Mouse (Mus musculus): ENCODE measurements around the gene Trak1. TPM values are rescaled to one million over a fixed set of nuclear protein-coding genes. Genes with fewer than 3 reads are reported as not detected.

Gene Trak1
- total RNA-seq, 2 experiments from 2014 or later, result 75.7 to 96.6 TPM

DNA sequence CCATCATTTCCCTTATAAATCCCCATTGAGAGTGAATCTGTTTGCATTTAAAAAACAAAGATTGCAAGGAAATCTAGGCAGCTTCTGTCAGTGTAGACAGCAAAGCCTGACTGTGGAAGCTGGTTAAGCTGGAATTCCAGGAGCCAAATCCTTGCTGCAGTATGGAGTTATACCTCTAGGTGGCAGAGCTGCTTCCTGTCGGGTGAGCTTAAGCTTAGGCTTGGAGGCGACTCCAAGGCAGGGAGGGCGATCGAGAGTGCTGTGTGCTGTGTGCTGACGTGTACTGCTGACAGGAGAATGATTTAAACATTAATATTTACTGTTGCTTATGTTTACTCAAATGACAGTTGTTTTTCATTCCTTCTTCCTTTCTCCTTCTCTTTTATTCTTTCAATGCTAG, 95.1 kb downstream of the Trak1 start:
- DNase-seq (ENCODE audit: low spot score in 2 of 2), result peak; percentile 62 to 76

- no peak for DNase-seq (ENCODE audit: low spot score in 2 of 2)
These were observed 95.8 kb downstream of the Trak1 start for GRCm38 (mm10) chr9:121393104-121393503.

DNA sequence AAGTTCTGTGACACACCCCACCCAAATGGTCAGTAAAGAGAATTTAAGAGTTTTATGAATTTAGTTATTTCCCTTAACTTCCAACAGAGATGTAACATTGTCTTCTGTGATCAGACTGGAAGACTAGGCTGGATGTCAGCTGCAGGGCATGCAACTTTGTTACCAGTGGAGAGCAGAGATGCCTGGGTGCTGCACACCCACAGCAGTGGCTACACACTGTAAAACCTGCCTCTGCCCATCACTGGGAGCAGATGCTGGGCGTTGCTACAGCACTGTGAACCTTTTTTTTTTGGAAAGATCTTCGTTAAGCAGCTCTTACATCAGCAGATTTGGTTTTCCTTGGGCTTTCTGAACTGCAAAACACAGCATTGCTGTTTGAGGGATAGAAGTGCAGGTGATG, 97.6 kb downstream of the Trak1 start:
- no peak for DNase-seq (ENCODE audit: low spot score in 2 of 2)

- DNase-seq (ENCODE audit: low spot score in 2 of 2), result no peak
These were observed 98.5 kb downstream of the Trak1 start for GRCm38 (mm10) chr9:121395812-121396211.

GRCm38 (mm10) chr9:121398100-121398760, 100.9 kb downstream of the Trak1 start:
- no peak for DNase-seq (ENCODE audit: low spot score in 2 of 2)

DNA sequence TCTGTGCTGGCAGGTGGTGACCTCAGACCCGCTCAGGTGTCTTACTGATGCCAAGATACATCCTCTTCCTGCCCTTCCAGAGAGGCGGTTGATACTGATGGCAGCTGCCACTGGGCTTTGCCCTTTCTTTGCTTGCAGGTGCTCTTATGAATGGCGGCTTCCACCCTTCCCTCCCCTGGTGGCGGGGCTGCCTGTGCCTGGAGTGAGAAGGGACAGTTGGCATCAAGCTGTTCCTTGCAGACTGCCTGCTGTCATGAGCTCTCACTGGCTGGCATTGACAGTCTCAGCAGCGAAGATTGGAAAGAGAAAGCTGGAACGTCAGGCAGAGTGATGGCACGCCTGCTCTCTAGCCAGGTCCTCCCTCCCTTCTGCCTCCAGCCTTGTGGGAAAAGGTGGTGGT, 101.5 kb downstream of the Trak1 start:
- no peak for DNase-seq (ENCODE audit: low spot score in 2 of 2)

GRCm38 (mm10) chr9:121400608-121401007, 103.3 kb downstream of the Trak1 start:
- no peak for DNase-seq (ENCODE audit: low spot score in 2 of 2)

DNA sequence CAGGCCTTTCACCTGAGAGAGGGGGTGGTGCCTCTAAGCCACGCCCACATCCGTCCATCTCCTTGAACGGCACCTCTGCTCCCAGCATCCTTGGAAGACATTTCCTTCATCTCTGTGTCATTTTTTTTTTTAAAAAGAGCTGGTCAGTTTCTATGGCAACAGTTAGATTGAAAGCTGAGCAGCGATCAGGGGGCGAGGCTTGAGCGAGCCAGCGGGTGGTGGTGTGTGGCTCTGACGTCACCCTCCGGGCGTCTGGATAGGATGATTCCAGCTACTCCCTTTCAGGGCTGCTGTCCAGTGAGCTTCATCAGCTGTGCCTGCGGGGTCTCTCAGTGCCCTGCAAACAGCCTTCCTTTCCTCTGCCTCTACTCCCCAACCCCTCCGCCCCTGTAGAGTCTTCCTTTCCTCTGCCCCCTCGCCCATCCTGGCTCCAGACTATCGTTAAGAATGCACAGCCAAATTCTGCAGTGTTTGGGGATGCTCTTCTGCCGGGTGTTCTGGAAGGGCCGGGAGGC, 105.9 kb downstream of the Trak1 start:
- DNase-seq (ENCODE audit: low spot score in 2 of 2), result peak in 1 of 2 experiments; percentile 42

GRCm38 (mm10) chr9:121403699-121404098, 106.4 kb downstream of the Trak1 start:
- DNase-seq (ENCODE audit: low spot score in 2 of 2), result no peak

DNA sequence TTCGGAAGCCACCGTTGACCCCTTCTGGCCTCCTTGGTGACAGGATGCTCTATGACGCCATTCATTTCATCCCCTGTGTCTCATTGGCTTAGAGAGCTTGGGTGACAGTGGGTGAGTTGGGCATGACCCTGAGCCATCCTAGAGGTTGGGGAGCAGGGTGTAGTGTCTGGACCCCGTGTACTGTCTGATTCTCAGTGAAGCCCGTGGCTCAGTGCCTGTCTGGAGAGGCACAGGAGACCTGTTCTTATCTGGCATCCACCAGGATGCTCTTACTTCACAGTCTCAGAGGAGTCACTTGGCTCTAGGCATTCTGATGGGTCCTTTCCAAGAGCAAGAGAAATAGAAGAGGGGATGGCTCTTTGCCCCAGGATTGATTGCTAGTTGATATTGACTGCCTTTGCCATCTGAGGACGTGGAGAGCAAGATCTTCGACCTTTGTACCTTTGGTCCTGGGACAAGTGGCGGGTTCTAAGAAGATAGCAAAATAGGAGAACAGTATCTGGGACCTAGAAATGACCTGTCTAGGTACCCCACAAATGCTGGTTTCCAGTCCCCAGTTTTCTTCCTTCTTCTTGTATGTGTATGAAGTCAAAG, 107.9 kb downstream of the Trak1 start:
- DNase-seq (ENCODE audit: low spot score in 2 of 2), result no peak

GRCm38 (mm10) chr9:121405792-121406191, 108.5 kb downstream of the Trak1 start:
- DNase-seq (ENCODE audit: low spot score in 2 of 2), result no peak

DNA sequence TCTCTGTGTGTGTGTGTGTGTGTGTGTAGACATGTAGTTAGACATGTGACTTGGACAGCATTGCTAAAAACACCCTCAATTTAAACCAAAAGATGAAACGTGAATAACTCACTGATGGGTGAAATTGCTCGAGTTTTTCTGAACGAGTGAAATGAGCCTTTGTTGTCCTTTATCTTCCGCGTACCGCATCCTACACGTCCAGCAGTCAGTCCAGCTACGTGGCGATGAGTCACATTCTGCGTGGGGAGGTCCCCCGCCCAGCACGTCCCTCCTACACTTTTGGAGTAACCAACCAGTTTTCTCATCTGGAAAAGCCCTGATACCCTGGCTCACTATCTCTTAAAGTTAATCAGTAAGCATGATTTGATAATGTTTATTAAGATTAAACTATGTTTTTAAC, 116.9 kb downstream of the Trak1 start:
- no peak for DNase-seq (ENCODE audit: low spot score in 2 of 2)

DNA sequence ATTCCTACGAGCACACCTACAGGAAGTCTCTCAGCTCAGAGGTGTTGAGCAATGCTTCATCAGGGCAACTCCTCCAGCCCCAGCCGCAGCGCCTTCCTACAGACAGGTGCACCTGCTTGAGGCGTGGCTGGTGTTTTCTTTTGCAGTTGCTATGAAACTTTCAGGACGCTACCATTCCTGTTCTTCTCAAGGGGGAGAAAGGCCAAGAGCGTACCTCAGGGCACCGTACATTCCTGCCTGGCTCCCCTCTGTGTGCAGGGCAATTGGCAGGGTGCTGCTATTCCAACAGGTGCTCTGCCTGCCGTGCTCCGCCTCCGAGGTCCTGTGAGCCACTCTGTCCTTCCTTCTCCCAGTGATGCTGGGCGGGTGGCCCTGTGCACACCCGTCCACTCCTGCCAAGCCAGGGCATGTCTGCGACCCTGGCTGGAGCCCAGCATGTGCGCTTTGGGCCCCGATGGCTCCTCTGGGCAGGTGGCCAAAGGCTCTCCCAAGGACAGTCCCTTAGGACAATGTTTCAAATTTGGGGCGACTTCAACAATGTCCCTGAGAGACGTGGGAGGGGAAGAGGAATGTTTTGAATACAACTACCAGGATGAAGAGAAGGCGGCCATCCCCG, 118.4 kb downstream of the Trak1 start:
- DNase-seq (ENCODE audit: low spot score in 2 of 2), result peak; percentile 58 to 74

DNA sequence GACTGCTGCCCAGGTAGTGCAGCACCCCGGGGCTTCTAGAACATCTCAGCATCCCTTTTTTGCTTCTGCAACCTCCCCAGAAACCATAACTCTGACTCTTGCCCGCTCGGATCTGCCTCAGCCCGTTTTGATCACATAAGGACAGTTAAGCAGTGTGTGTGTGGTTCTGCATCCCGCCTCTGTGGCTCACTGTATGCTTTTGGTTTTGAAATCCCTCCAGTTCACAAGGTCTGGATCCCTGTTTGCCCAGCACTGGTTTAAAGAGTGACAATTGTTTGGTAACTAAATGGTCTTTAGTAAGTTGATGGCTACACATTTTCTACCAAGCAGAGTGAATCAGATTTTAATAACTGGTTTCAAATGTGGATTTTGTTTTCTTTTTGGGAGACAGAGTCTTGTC, 119.2 kb downstream of the Trak1 start:
- no peak for DNase-seq (ENCODE audit: low spot score in 2 of 2)

DNA sequence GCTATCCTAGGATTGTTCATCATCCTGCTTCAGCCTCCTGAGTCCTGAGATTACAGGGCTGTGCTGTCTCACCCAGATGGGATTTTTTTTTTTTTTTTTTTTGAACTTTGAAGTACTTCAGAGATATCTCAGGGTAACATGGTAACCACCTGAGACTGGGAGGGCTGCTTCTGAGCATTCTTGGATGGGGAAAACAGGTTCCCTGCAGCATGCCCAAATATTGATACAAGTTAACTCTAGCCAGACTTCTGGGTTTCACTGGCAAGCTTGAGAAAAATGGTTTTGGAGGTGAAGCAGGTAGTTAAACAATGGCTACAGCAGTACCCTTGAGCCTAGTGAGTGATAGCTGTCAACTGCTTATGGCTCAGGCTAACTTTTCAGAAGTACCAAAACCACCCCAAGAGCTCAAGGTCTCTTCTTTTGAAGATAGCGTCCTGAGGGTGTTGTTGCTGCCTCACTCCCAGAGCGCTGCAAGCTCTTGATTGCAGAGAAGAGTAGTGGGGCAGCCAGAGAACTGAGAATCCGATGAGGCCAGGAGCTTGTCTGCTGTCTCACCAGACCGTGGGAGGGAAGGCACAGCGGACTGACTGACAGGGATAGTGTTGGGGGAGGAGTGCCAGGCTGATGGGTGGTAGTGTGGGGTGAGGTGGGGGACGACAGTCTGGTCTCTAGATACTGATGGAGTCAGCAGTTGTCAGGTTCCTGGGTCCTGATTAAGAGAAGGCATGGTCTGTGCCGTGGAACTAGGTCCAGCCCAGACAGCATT, 119.8 kb downstream of the Trak1 start:
- no peak for DNase-seq (ENCODE audit: low spot score in 2 of 2)

- no peak for DNase-seq (ENCODE audit: low spot score in 2 of 2)
These were observed 121.7 kb downstream of the Trak1 start for GRCm38 (mm10) chr9:121419011-121419410.

DNA sequence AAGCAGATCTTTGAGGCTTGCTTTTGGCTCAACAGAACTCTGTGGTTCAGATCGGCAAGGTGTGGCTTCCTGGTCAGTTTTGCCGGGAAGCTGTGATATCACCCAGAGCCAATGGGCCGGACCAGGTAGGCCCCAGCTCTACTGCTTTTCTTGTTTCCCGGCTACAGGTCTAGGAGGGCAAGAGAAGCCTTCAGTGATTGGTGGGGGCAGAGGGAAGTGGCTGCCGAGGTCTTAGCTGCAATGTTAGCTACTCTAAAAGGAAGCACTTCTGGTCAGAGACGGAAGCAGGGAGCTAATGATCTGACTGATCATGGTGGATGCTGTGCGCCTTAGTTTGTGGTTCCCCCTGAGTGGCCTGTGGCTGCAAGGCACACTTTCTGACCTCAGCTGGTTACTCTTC, 122.3 kb downstream of the Trak1 start:
- DNase-seq (ENCODE audit: low spot score in 2 of 2), result no peak

DNA sequence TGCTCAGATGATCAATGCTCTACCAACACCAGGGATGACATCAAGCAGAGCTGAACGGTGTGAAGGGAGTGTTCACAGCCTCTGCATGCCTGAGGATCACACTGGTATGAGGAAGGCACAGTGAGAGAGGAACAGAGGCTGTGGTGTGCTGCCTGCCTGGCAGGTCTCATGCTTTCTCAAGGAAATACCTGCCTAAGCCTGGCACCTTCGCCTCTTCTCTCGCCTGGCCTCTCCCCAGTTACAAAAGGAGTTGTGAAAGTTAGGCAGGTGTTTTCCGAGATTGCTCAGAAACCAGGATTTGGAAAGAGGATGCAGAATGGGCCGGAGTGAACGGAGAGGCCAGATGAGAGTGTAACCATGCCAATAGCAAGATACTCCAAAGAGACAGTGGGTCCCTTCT, 123.5 kb downstream of the Trak1 start:
- no peak for DNase-seq (ENCODE audit: low spot score in 2 of 2)

DNA sequence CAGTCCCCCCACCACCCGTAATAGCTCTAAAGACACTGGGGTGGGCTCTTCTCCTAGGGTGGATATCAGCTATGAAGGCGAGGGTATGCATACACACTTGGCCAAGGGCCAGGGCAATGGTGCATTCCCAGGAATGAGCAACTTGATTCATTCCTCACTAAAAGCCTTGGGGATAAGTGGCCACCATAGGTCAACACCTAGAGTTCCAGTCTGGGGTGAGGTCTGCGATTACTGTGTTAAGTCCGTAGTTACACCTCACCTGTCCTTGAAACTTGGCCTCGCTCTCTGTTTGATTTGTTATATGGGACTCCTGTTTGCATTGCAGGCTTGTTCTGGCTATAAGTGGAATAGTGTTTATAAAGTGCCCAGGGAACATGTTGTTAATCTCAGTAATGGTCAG, 125.1 kb downstream of the Trak1 start:
- DNase-seq (ENCODE audit: low spot score in 2 of 2), result no peak

GRCm38 (mm10) chr9:121423621-121424020, 126.3 kb downstream of the Trak1 start:
- DNase-seq (ENCODE audit: low spot score in 2 of 2), result no peak

DNA sequence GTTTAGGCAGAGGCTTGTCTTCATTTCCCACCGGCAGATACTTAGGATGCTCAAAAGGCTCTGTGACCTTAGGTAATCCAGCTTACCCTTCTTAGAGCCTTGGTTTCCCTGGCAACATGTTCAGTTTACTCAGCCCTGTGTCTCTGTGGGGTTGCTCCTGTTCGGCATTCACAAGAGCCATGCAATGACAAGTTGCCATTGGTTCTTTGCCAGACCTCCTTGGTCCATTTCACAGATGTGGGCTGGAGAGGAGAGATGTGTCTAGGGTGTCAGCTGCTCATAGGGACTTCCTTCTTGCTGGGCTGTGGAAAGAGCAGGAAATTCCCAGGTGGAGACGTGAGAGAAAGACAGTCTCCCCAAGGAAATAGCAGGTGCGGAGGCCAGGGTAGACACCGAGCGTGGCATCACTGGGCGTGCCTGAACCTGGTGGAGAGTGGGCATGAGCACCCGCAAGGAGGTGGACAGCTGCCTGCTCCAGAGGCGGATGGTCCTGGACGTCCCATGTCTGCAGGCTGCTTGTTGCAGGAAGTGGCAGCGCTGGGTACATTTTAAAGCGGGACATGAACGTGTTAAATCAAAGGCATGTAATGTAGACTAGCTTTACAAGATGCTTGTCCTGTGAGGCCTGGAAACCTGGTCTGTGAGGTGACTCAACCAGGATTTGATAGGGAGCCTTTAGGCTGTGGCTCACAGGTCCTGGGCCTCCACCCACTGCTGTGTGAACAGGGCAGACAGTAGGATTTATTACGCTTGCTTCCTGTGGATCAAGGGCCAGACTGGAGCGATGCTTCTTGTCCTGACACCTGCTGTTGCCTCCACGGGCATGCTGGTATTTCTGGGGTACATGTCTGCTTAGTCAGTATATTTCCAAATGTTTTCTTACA, 127.2 kb downstream of the Trak1 start:
- DNase-seq (ENCODE audit: low spot score in 2 of 2), result no peak

Data from adrenal gland, adult 18-20 months (tissue).